Mouse (Mus musculus) intestine, postnatal 0 days (tissue): ENCODE data around the gene Spi1. TPM values are rescaled to one million over a fixed set of nuclear protein-coding genes. Genes with fewer than 3 reads are reported as not detected.

ENCODE experiments used
- ATAC-seq: fragments of 200-750 bp; cut with Nextera tagmentation; 2 replicates; pipeline ENCODE4 v1.8.0; 2017; ENCODE audit warnings: mild to moderate bottlenecking, moderate TSS enrichment, moderate library complexity
- H3K27ac ChIP-seq: fragments of 300-500 bp; sonication (generic); 2 replicates; pipeline ENCODE4 v1.5.1; 2014; ENCODE audit warnings: mild to moderate bottlenecking, low read depth, low read length, moderate library complexity
- H3K27me3 ChIP-seq: fragments of 300-500 bp; sonication (generic); replicated peaks from 2 replicates; pipeline ENCODE4 v1.6.1; 2014; ENCODE audit warnings: low read length, mixed read lengths; ENCODE audit not compliant: control insufficient read depth, insufficient read depth
- H3K36me3 ChIP-seq: fragments of 300-500 bp; sonication (generic); 2 replicates; pipeline ENCODE4 v1.6.1; 2014; ENCODE audit warnings: mild to moderate bottlenecking, moderate library complexity; ENCODE audit not compliant: control insufficient read depth, insufficient read depth
- H3K4me1 ChIP-seq: fragments of 300-500 bp; sonication (generic); replicated peaks from 2 replicates; pipeline ENCODE4 v1.6.1; 2014; ENCODE audit warnings: antibody characterized with exemption, low read length, mixed read lengths; ENCODE audit not compliant: control insufficient read depth, insufficient read depth
- H3K4me2 ChIP-seq: fragments of 300-500 bp; sonication (generic); replicated peaks from 2 replicates; pipeline ENCODE4 v1.6.1; 2014; ENCODE audit warnings: low read depth, mild to moderate bottlenecking, moderate library complexity
- H3K4me3 ChIP-seq: fragments of 300-500 bp; sonication (generic); 2 replicates; pipeline ENCODE4 v1.5.1; 2014; ENCODE audit warnings: low read depth, low read length
- H3K9ac ChIP-seq: fragments of 300-500 bp; sonication (generic); 2 replicates; pipeline ENCODE4 v1.6.1; 2014; ENCODE audit warnings: mild to moderate bottlenecking, low read depth, low read length
- H3K9me3 ChIP-seq: fragments of 300-500 bp; sonication (generic); 2 replicates; pipeline ENCODE4 v1.6.1; 2016; ENCODE audit warnings: mixed run types; ENCODE audit not compliant: control insufficient read depth
- CTCF ChIP-seq: sonication (generic); IDR thresholded peaks from 2 replicates; pipeline ENCODE4 v1.5.1; 2016; ENCODE audit warnings: low read depth, mild to moderate bottlenecking, control low read depth, antibody characterized with exemption, moderate library complexity
- WGBS: fragments of 180-500 bp; shearing (Covaris S2); extraction: QIAGEN DNeasy Blood & Tissue Kit; methylation state at CpG from one replicate; pipeline ENCODE4 v1.1.7; 2014; 5-methylcytosine and 5-hydroxymethylcytosine counted together
- polyA plus RNA-seq: library from polyadenylated mRNA; unstranded; fragments of >200 nt; fragmentation: Nextera tagmentation; extraction: Ambion mirVana; gene quantifications from 2 replicates; pipeline ENCODE4 v1.2.1, GENCODE M21; 2015

Gene Spi1
- polyA plus RNA-seq, 1 experiment from 2014 or later = 5.1 TPM

DNA sequence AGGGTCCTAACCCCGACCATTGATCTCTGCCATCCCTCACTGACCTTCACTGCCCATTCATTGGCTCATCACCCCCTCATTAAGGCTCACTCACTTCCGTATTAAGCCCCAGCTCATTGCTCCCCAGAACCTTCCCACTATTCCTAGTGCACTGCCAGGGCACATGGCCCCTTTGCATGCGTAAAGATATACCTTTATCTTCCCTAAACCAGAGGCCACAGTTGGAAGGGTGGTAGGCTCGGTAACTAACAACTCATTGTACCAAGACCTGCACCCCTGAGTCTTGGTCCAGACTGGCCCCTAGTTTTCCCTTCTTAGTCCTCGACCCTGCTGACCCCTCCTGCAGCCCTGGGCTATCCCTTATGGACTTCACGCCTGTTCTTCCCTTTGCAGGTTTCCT, 31.7 kb downstream of the Spi1 start:
- TF ChIP-seq CTCF = no peak
- no peak overlapping the region for H3K4me3 ChIP-seq
- ATAC-seq = no peak
- no peak overlapping the region for H3K4me2 ChIP-seq
- no peak overlapping the region for H3K9ac ChIP-seq
- H3K4me1 ChIP-seq = 0 out of 2 replicates have a peak, but pooled peaks cover 3% of the 10 kb centered on the region
- 77% methylated on average over 6 of the region's 6 CpGs for WGBS
- no peaks in the 10 kb centered on the region for H3K36me3 ChIP-seq
- no peaks in the 10 kb centered on the region for H3K9me3 ChIP-seq
- H3K27ac ChIP-seq = no peak overlapping the region
- H3K27me3 ChIP-seq = no peaks in the 10 kb centered on the region; the same call in none of the 2 replicates

- WGBS = 13% methylated on average over 41 of the region's 42 CpGs
- no peaks in the 10 kb centered on the region; the same call in none of the 2 replicates for H3K27me3 ChIP-seq
- H3K27ac ChIP-seq = no peak overlapping the region
- H3K4me3 ChIP-seq = peak overlapping the region; percentile 40
- ATAC-seq = peak; percentile 82
- peak overlapping the region; percentile 53 for H3K9ac ChIP-seq
- H3K36me3 ChIP-seq = no peaks in the 10 kb centered on the region
- peak; percentile 100 for TF ChIP-seq CTCF
- H3K9me3 ChIP-seq = no peaks in the 10 kb centered on the region
- H3K4me1 ChIP-seq = 0 out of 2 replicates have a peak, but pooled peaks cover 3% of the 10 kb centered on the region
- H3K4me2 ChIP-seq = peak overlapping the region; percentile 91
Observed at GRCm38 (mm10) chr2:91114781-91115577, 32.8 kb downstream of the Spi1 start.

GRCm38 (mm10) chr2:91115578-91115970, 33.4 kb downstream of the Spi1 start:
- H3K36me3 ChIP-seq = no peaks in the 10 kb centered on the region
- peak overlapping the region; percentile 53; the same call in 1 of the 2 replicates for H3K9ac ChIP-seq
- H3K27me3 ChIP-seq = no peaks in the 10 kb centered on the region; the same call in none of the 2 replicates
- no peak for TF ChIP-seq CTCF
- peak overlapping the region; percentile 40 for H3K4me3 ChIP-seq
- WGBS = 23% methylated on average over 12 of the region's 12 CpGs
- no peak overlapping the region for H3K27ac ChIP-seq
- no peaks in the 10 kb centered on the region for H3K9me3 ChIP-seq
- peak overlapping the region; percentile 91 for H3K4me2 ChIP-seq
- ATAC-seq = no peak
- H3K4me1 ChIP-seq = 0 out of 2 replicates have a peak, but pooled peaks cover 3% of the 10 kb centered on the region

- H3K4me2 ChIP-seq = no peak overlapping the region
- no peak overlapping the region for H3K27ac ChIP-seq
- no peak for TF ChIP-seq CTCF
- H3K4me1 ChIP-seq = 0 out of 2 replicates have a peak, but pooled peaks cover 3% of the 10 kb centered on the region
- no peak overlapping the region for H3K9ac ChIP-seq
- no peak for ATAC-seq
- no peaks in the 10 kb centered on the region for H3K36me3 ChIP-seq
- no peaks in the 10 kb centered on the region; the same call in none of the 2 replicates for H3K27me3 ChIP-seq
- no peaks in the 10 kb centered on the region for H3K9me3 ChIP-seq
- WGBS = 77% methylated on average over 5 of the region's 5 CpGs
- no peak overlapping the region for H3K4me3 ChIP-seq
Observed at GRCm38 (mm10) chr2:91116842-91117241, 34.7 kb downstream of the Spi1 start.

GRCm38 (mm10) chr2:91117585-91118275, 35.5 kb downstream of the Spi1 start, which contains the start of gene Mybpc3:
Gene Mybpc3 (plus strand): TSS chr2:91118144.
- TF ChIP-seq CTCF = no peak
- Histone ChIP-seq H3K4me1 (0 out of 2 replicates have a peak, but pooled peaks cover 3% of the 10 kb centered on the region), H3K9me3 (no peaks in the 10 kb centered on the region), H3K9ac (no peak within 1 kb of the TSS), H3K4me2 (no peak within 1 kb of the TSS), H3K36me3 (no peaks in the 10 kb centered on the region), H3K4me3 (no peak within 1 kb of the TSS), H3K27ac (no peak within 1 kb of the TSS), H3K27me3 (no peaks in the 10 kb centered on the region; the same call in none of the 2 replicates)
- ATAC-seq = no peak
- WGBS = 78% methylated on average over 11 of the region's 11 CpGs

DNA sequence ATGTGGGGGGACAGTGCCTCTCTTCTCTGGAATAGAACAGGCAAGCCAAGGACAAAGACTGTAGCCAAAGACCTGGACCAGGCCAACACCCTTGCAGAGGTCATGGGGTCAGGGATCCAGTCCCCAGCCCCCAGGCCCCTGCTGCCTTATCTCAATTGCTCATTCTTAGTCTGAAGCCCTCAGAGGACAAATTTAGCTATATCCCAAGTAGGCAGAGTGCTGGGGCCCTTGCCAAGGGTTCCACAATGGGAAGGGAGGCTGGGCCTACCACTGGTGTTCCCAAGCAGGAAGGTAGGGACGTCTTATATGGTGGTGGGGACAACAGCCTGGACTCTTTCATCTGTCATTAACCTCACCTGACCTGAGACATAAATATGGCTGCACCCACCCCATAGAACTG, 36.5 kb downstream of the Spi1 start:
- H3K36me3 ChIP-seq = no peaks in the 10 kb centered on the region
- H3K4me3 ChIP-seq = no peak overlapping the region
- 68% methylated on average over 1 of the region's 1 CpGs for WGBS
- no peak for TF ChIP-seq CTCF
- no peaks in the 10 kb centered on the region; the same call in none of the 2 replicates for H3K27me3 ChIP-seq
- H3K27ac ChIP-seq = no peak overlapping the region
- H3K9me3 ChIP-seq = no peaks in the 10 kb centered on the region
- no peak overlapping the region for H3K4me2 ChIP-seq
- no peak overlapping the region for H3K9ac ChIP-seq
- H3K4me1 ChIP-seq = 0 out of 2 replicates have a peak, but pooled peaks cover 3% of the 10 kb centered on the region
- ATAC-seq = no peak
